Mouse (Mus musculus): Measurements from ENCODE around the gene Ppm1l. TPM values are rescaled to one million over a fixed set of nuclear protein-coding genes. Genes with fewer than 3 reads are reported as not detected.

Ppm1l gene
- polyA plus RNA-seq, 1 experiment: 0.75 TPM

- H3K4me3 ChIP-seq (ENCODE audit: insufficient read depth, low read length): no peak overlapping the region
These were observed 277.4 kb downstream of the Ppm1l start for GRCm38 (mm10) chr3:69594071-69594470.

GRCm38 (mm10) chr3:69596116-69596515, 279.5 kb downstream of the Ppm1l start:
- Histone ChIP-seq H3K4me3 (ENCODE audit: insufficient read depth, low read length) (no peak overlapping the region), H3K27ac (ENCODE audit: insufficient read depth, low read depth, low read length) (no peak overlapping the region), H3K4me1 (ENCODE audit: control insufficient read depth, insufficient read depth, low read length) (peaks cover 13% of the 10 kb centered on the region)
- TF ChIP-seq CTCF (IDR thresholded peaks at IDR 0.05; ENCODE audit: low read depth, low read length): no peak
- no peak for TF ChIP-seq POLR2A (IDR thresholded peaks at IDR 0.05; ENCODE audit: borderline replicate concordance, low read depth, low read length)

More at GRCm38 (mm10) chr3:69594071-69594470, 277.4 kb downstream of the Ppm1l start:
- Histone ChIP-seq H3K4me1 (ENCODE audit: control insufficient read depth, insufficient read depth, low read length) (peaks cover 8% of the 10 kb centered on the region), H3K27ac (ENCODE audit: insufficient read depth, low read depth, low read length) (no peak overlapping the region)
- TF ChIP-seq POLR2A (IDR thresholded peaks at IDR 0.05; ENCODE audit: borderline replicate concordance, low read depth, low read length): no peak
- TF ChIP-seq CTCF (IDR thresholded peaks at IDR 0.05; ENCODE audit: low read depth, low read length): no peak

- no peak for TF ChIP-seq POLR2A (IDR thresholded peaks at IDR 0.05; ENCODE audit: borderline replicate concordance, low read depth, low read length)
- TF ChIP-seq CTCF (IDR thresholded peaks at IDR 0.05; ENCODE audit: low read depth, low read length): no peak
- peaks cover 13% of the 10 kb centered on the region for H3K4me1 ChIP-seq (ENCODE audit: control insufficient read depth, insufficient read depth, low read length)
- no peak overlapping the region for H3K27ac ChIP-seq (ENCODE audit: insufficient read depth, low read depth, low read length)
- H3K4me3 ChIP-seq (ENCODE audit: insufficient read depth, low read length): no peak overlapping the region
These were observed 280.6 kb downstream of the Ppm1l start for GRCm38 (mm10) chr3:69597211-69597610.

- TF ChIP-seq CTCF (IDR thresholded peaks at IDR 0.05; ENCODE audit: low read depth, low read length) (no peak), POLR2A (IDR thresholded peaks at IDR 0.05; ENCODE audit: borderline replicate concordance, low read depth, low read length) (no peak)
- Histone ChIP-seq H3K27ac (ENCODE audit: insufficient read depth, low read depth, low read length) (no peak overlapping the region), H3K4me3 (ENCODE audit: insufficient read depth, low read length) (peak overlapping the region; percentile 96), H3K4me1 (ENCODE audit: control insufficient read depth, insufficient read depth, low read length) (peaks cover 13% of the 10 kb centered on the region)
These were observed 281.2 kb downstream of the Ppm1l start for GRCm38 (mm10) chr3:69597816-69598215.

GRCm38 (mm10) chr3:69598261-69599165, 281.9 kb downstream of the Ppm1l start, which contains the start of gene B3galnt1:
Gene B3galnt1 (minus strand): TSS chr3:69598960.
- Histone ChIP-seq H3K27ac (ENCODE audit: insufficient read depth, low read depth, low read length) (peak within 1 kb of the TSS; percentile 79), H3K4me3 (ENCODE audit: insufficient read depth, low read length) (peak within 1 kb of the TSS; percentile 96)
- TF ChIP-seq POLR2A (IDR thresholded peaks at IDR 0.05; ENCODE audit: borderline replicate concordance, low read depth, low read length) (no peak), CTCF (IDR thresholded peaks at IDR 0.05; ENCODE audit: low read depth, low read length) (peak; percentile 43; the same call in 1 of the 2 replicates)

GRCm38 (mm10) chr3:69599166-69599500, 282.5 kb downstream of the Ppm1l start:
- peak overlapping the region; percentile 79 for H3K27ac ChIP-seq (ENCODE audit: insufficient read depth, low read depth, low read length)
- peak overlapping the region; percentile 96 for H3K4me3 ChIP-seq (ENCODE audit: insufficient read depth, low read length)
- TF ChIP-seq CTCF (IDR thresholded peaks at IDR 0.05; ENCODE audit: low read depth, low read length): no peak; the same call in 1 of the 2 replicates
- TF ChIP-seq POLR2A (IDR thresholded peaks at IDR 0.05; ENCODE audit: borderline replicate concordance, low read depth, low read length): no peak
- peaks cover 13% of the 10 kb centered on the region for H3K4me1 ChIP-seq (ENCODE audit: control insufficient read depth, insufficient read depth, low read length)

More at GRCm38 (mm10) chr3:69598261-69599165, 281.9 kb downstream of the Ppm1l start, which contains the start of gene B3galnt1:
- peaks cover 13% of the 10 kb centered on the region for H3K4me1 ChIP-seq (ENCODE audit: control insufficient read depth, insufficient read depth, low read length)

GRCm38 (mm10) chr3:69606923-69607322, 290.3 kb downstream of the Ppm1l start:
- TF ChIP-seq CTCF (IDR thresholded peaks at IDR 0.05; ENCODE audit: low read depth, low read length) (no peak), POLR2A (IDR thresholded peaks at IDR 0.05; ENCODE audit: borderline replicate concordance, low read depth, low read length) (no peak)
- Histone ChIP-seq H3K4me3 (ENCODE audit: insufficient read depth, low read length) (no peak overlapping the region), H3K27ac (ENCODE audit: insufficient read depth, low read depth, low read length) (peak overlapping the region; percentile 98), H3K4me1 (ENCODE audit: control insufficient read depth, insufficient read depth, low read length) (peaks cover 13% of the 10 kb centered on the region)

GRCm38 (mm10) chr3:69607468-69607867, 290.8 kb downstream of the Ppm1l start:
- H3K27ac ChIP-seq (ENCODE audit: insufficient read depth, low read depth, low read length): peak overlapping the region; percentile 98
- H3K4me1 ChIP-seq (ENCODE audit: control insufficient read depth, insufficient read depth, low read length): peaks cover 13% of the 10 kb centered on the region
- TF ChIP-seq CTCF (IDR thresholded peaks at IDR 0.05; ENCODE audit: low read depth, low read length): no peak
- TF ChIP-seq POLR2A (IDR thresholded peaks at IDR 0.05; ENCODE audit: borderline replicate concordance, low read depth, low read length): no peak
- no peak overlapping the region for H3K4me3 ChIP-seq (ENCODE audit: insufficient read depth, low read length)

GRCm38 (mm10) chr3:69607909-69608308, 291.2 kb downstream of the Ppm1l start:
- Histone ChIP-seq H3K4me3 (ENCODE audit: insufficient read depth, low read length) (no peak overlapping the region), H3K4me1 (ENCODE audit: control insufficient read depth, insufficient read depth, low read length) (peaks cover 13% of the 10 kb centered on the region), H3K27ac (ENCODE audit: insufficient read depth, low read depth, low read length) (peak overlapping the region; percentile 98)
- TF ChIP-seq POLR2A (IDR thresholded peaks at IDR 0.05; ENCODE audit: borderline replicate concordance, low read depth, low read length): no peak
- no peak for TF ChIP-seq CTCF (IDR thresholded peaks at IDR 0.05; ENCODE audit: low read depth, low read length)

Other genes starting within 250 kb of the Ppm1l start
- 39.5 TPM in 2 replicates for gene Kpna4, start 189.7 kb upstream of the Ppm1l start, polyA plus RNA-seq (2012; ENCODE audit: insufficient read depth, insufficient read length, missing spikeins)
- not detected in 2 replicates for gene Arl14, start 94.4 kb upstream of the Ppm1l start, polyA plus RNA-seq (2012; ENCODE audit: insufficient read depth, insufficient read length, missing spikeins)

Data from bone marrow macrophage, adult 2 months (primary cell).